Mouse (Mus musculus): ENCODE measurements at regions not wholly inside any gene's neighbourhood (a gene's known extent, or its start where the extent isn't known, plus 50 kb on each side); places are given as distances from the start of the nearest gene placed in this dataset.

GRCm38 (mm10) chr16:53282014-53282413 is 828.1 kb upstream of the Alcam start:
- no peaks in the 10 kb centered on the region for H3K4me1 ChIP-seq (replicated peaks; ENCODE audit: control insufficient read depth, insufficient read depth, low read length)
- no peak overlapping the region for H3K27ac ChIP-seq (ENCODE audit: control insufficient read depth, insufficient read depth, low read length)
- TF ChIP-seq CTCF (IDR thresholded peaks at IDR 0.05; ENCODE audit: borderline replicate concordance, control insufficient read depth, extremely low read depth, insufficient read depth, low read length, poor library complexity) (no peak), POLR2A (IDR thresholded peaks at IDR 0.05; ENCODE audit: control insufficient read depth, extremely low read depth, insufficient read depth, low read length, poor library complexity) (no peak)
- no peaks in the 10 kb centered on the region for H3K27me3 ChIP-seq (ENCODE audit: control insufficient read depth, insufficient read depth, low read length)
- no peaks in the 10 kb centered on the region for H3K36me3 ChIP-seq (ENCODE audit: control insufficient read depth, insufficient read depth, low read length)
- no peak overlapping the region for H3K4me3 ChIP-seq (ENCODE audit: control insufficient read depth, insufficient read depth, low read length)
- no peak for DNase-seq
- 88% methylated on average over 2 of the region's 2 CpGs for WGBS

- no peaks in the 10 kb centered on the region for H3K27me3 ChIP-seq (ENCODE audit: control insufficient read depth, insufficient read depth, low read length)
- H3K4me3 ChIP-seq (ENCODE audit: control insufficient read depth, insufficient read depth, low read length): no peak overlapping the region
- 8% methylated on average over 3 of the region's 3 CpGs for WGBS
- H3K36me3 ChIP-seq (ENCODE audit: control insufficient read depth, insufficient read depth, low read length): no peaks in the 10 kb centered on the region
- no peaks in the 10 kb centered on the region for H3K4me1 ChIP-seq (replicated peaks; ENCODE audit: control insufficient read depth, insufficient read depth, low read length)
- DNase-seq: peak; percentile 16
- H3K27ac ChIP-seq (ENCODE audit: control insufficient read depth, insufficient read depth, low read length): no peak overlapping the region
- TF ChIP-seq POLR2A (IDR thresholded peaks at IDR 0.05; ENCODE audit: control insufficient read depth, extremely low read depth, insufficient read depth, low read length, poor library complexity) (no peak), CTCF (IDR thresholded peaks at IDR 0.05; ENCODE audit: borderline replicate concordance, control insufficient read depth, extremely low read depth, insufficient read depth, low read length, poor library complexity) (no peak)
Observed at GRCm38 (mm10) chr16:53266116-53266515, 812.2 kb upstream of the Alcam start.

GRCm38 (mm10) chr16:53245365-53245764 is 791.5 kb upstream of the Alcam start:
- Histone ChIP-seq H3K4me3 (ENCODE audit: control insufficient read depth, insufficient read depth, low read length) (no peak overlapping the region), H3K36me3 (ENCODE audit: control insufficient read depth, insufficient read depth, low read length) (no peaks in the 10 kb centered on the region), H3K27me3 (ENCODE audit: control insufficient read depth, insufficient read depth, low read length) (no peaks in the 10 kb centered on the region), H3K4me1 (replicated peaks; ENCODE audit: control insufficient read depth, insufficient read depth, low read length) (no peaks in the 10 kb centered on the region), H3K27ac (ENCODE audit: control insufficient read depth, insufficient read depth, low read length) (no peak overlapping the region)
- DNase-seq: no peak
- 81% methylated on average over 1 of the region's 1 CpGs for WGBS
- TF ChIP-seq POLR2A (IDR thresholded peaks at IDR 0.05; ENCODE audit: control insufficient read depth, extremely low read depth, insufficient read depth, low read length, poor library complexity): no peak
- no peak for TF ChIP-seq CTCF (IDR thresholded peaks at IDR 0.05; ENCODE audit: borderline replicate concordance, control insufficient read depth, extremely low read depth, insufficient read depth, low read length, poor library complexity)

- no peaks in the 10 kb centered on the region for H3K27me3 ChIP-seq (ENCODE audit: control insufficient read depth, insufficient read depth, low read length)
Observed at GRCm38 (mm10) chr16:53242126-53242537, 788.3 kb upstream of the Alcam start.

GRCm38 (mm10) chr16:53218886-53219285 is 765.0 kb upstream of the Alcam start:
- TF ChIP-seq CTCF (IDR thresholded peaks at IDR 0.05; ENCODE audit: borderline replicate concordance, control insufficient read depth, extremely low read depth, insufficient read depth, low read length, poor library complexity): no peak
- TF ChIP-seq POLR2A (IDR thresholded peaks at IDR 0.05; ENCODE audit: control insufficient read depth, extremely low read depth, insufficient read depth, low read length, poor library complexity): no peak
- 89% methylated on average over 4 of the region's 4 CpGs for WGBS
- Histone ChIP-seq H3K36me3 (ENCODE audit: control insufficient read depth, insufficient read depth, low read length) (no peaks in the 10 kb centered on the region), H3K4me1 (replicated peaks; ENCODE audit: control insufficient read depth, insufficient read depth, low read length) (no peaks in the 10 kb centered on the region), H3K4me3 (ENCODE audit: control insufficient read depth, insufficient read depth, low read length) (no peak overlapping the region), H3K27ac (ENCODE audit: control insufficient read depth, insufficient read depth, low read length) (no peak overlapping the region), H3K27me3 (ENCODE audit: control insufficient read depth, insufficient read depth, low read length) (no peaks in the 10 kb centered on the region)
- no peak for DNase-seq

More at GRCm38 (mm10) chr16:53242126-53242537, 788.3 kb upstream of the Alcam start:
- TF ChIP-seq POLR2A (IDR thresholded peaks at IDR 0.05; ENCODE audit: control insufficient read depth, extremely low read depth, insufficient read depth, low read length, poor library complexity) (no peak), CTCF (IDR thresholded peaks at IDR 0.05; ENCODE audit: borderline replicate concordance, control insufficient read depth, extremely low read depth, insufficient read depth, low read length, poor library complexity) (no peak)
- 89% methylated on average over 3 of the region's 3 CpGs for WGBS
- no peak overlapping the region for H3K4me3 ChIP-seq (ENCODE audit: control insufficient read depth, insufficient read depth, low read length)
- DNase-seq: no peak
- no peak overlapping the region for H3K27ac ChIP-seq (ENCODE audit: control insufficient read depth, insufficient read depth, low read length)
- no peaks in the 10 kb centered on the region for H3K4me1 ChIP-seq (replicated peaks; ENCODE audit: control insufficient read depth, insufficient read depth, low read length)
- H3K36me3 ChIP-seq (ENCODE audit: control insufficient read depth, insufficient read depth, low read length): no peaks in the 10 kb centered on the region

GRCm38 (mm10) chr16:53201449-53201848 is 747.6 kb upstream of the Alcam start:
- 77% methylated on average over 1 of the region's 1 CpGs for WGBS
- no peak for TF ChIP-seq POLR2A (IDR thresholded peaks at IDR 0.05; ENCODE audit: control insufficient read depth, extremely low read depth, insufficient read depth, low read length, poor library complexity)
- TF ChIP-seq CTCF (IDR thresholded peaks at IDR 0.05; ENCODE audit: borderline replicate concordance, control insufficient read depth, extremely low read depth, insufficient read depth, low read length, poor library complexity): no peak
- no peaks in the 10 kb centered on the region for H3K27me3 ChIP-seq (ENCODE audit: control insufficient read depth, insufficient read depth, low read length)
- H3K27ac ChIP-seq (ENCODE audit: control insufficient read depth, insufficient read depth, low read length): no peak overlapping the region
- no peaks in the 10 kb centered on the region for H3K36me3 ChIP-seq (ENCODE audit: control insufficient read depth, insufficient read depth, low read length)
- no peaks in the 10 kb centered on the region for H3K4me1 ChIP-seq (replicated peaks; ENCODE audit: control insufficient read depth, insufficient read depth, low read length)
- no peak overlapping the region for H3K4me3 ChIP-seq (ENCODE audit: control insufficient read depth, insufficient read depth, low read length)
- DNase-seq: no peak

- Histone ChIP-seq H3K4me3 (ENCODE audit: control insufficient read depth, insufficient read depth, low read length) (no peak overlapping the region), H3K36me3 (ENCODE audit: control insufficient read depth, insufficient read depth, low read length) (no peaks in the 10 kb centered on the region), H3K27me3 (ENCODE audit: control insufficient read depth, insufficient read depth, low read length) (no peaks in the 10 kb centered on the region), H3K27ac (ENCODE audit: control insufficient read depth, insufficient read depth, low read length) (no peak overlapping the region), H3K4me1 (replicated peaks; ENCODE audit: control insufficient read depth, insufficient read depth, low read length) (no peaks in the 10 kb centered on the region)
- WGBS: 69% methylated on average over 3 of the region's 3 CpGs
- no peak for TF ChIP-seq CTCF (IDR thresholded peaks at IDR 0.05; ENCODE audit: borderline replicate concordance, control insufficient read depth, extremely low read depth, insufficient read depth, low read length, poor library complexity)
- TF ChIP-seq POLR2A (IDR thresholded peaks at IDR 0.05; ENCODE audit: control insufficient read depth, extremely low read depth, insufficient read depth, low read length, poor library complexity): no peak
- no peak for DNase-seq
Observed at GRCm38 (mm10) chr16:53186444-53186843, 732.6 kb upstream of the Alcam start.
